Mouse (Mus musculus) Patski (cell line): Measurements from ENCODE around the gene Plxnd1. TPM values are rescaled to one million over a fixed set of nuclear protein-coding genes. Genes with fewer than 3 reads are reported as not detected.

Source experiments
- ATAC-seq: fragments of 100-300 bp; one replicate; pipeline ENCODE4 v1.8.0; 2021
- CTCF ChIA-PET: fragments of 350-600 bp; sonication (Branson Sonifier 250); formaldehyde crosslinking; loops from one replicate; lab custom pipeline; 2022; ENCODE audit warnings: inconsistent platforms; lab: Charles Lee
- POLR2A ChIA-PET: fragments of 350-600 bp; sonication (Branson Sonifier 250); formaldehyde crosslinking; loops from one replicate; lab custom pipeline; 2022; ENCODE audit warnings: antibody characterized with exemption, inconsistent platforms; lab: Charles Lee
- DNase-seq: peaks from one replicate; pipeline ENCODE4 v3.0.0-alpha.2; 2011; ENCODE audit warnings: low read depth, low spot score
- H3K27me3 ChIP-seq: fragments of 371-371 bp; one replicate; pipeline ENCODE4 v1.5.1; 2021
- CTCF ChIP-seq: fragments of 100-300 bp; IDR thresholded peaks from one replicate; pipeline ENCODE4 v1.5.1; 2021
- in situ Hi-C: fragments of 300-500 bp; cut with MboI; formaldehyde crosslinking; loops from 3 replicates; pipeline ENCODE4 v1.11.1; 2018; ENCODE audit warnings: low pct_unique_long_range_greater_than_20kb, mixed read lengths
- polyA plus RNA-seq: library from polyadenylated mRNA; unstranded; gene quantifications from one replicate; pipeline ENCODE4 v1.2.3, GENCODE M21; 2021

Plxnd1 gene
- polyA plus RNA-seq, 1 experiment from 2014 or later, result 79.9 TPM

GRCm38 (mm10) chr6:116002311-116003104 lies 7.7 kb upstream of the Plxnd1 start:
- CTCF ChIA-PET, result interaction anchor here (1.6 kb wide), 2 partner anchors 98 to 102 kb away, joined by 3 to 5 read pairs; no protein-coding TSS in a partner anchor
- no peak for TF ChIP-seq CTCF
- in situ Hi-C loops, result no loop called here
- H3K27me3 ChIP-seq, result no peaks in the 10 kb centered on the region
- POLR2A ChIA-PET, result no interaction called here
- ATAC-seq (no peak), DNase-seq (no peak)

- no peak for DNase-seq
- POLR2A ChIA-PET, result no interaction called here
- CTCF ChIA-PET, result no interaction called here
- no peak for ATAC-seq
- in situ Hi-C loops, result no loop called here
- TF ChIP-seq CTCF, result no peak
- no peaks in the 10 kb centered on the region for H3K27me3 ChIP-seq
These were observed 6.0 kb upstream of the Plxnd1 start for GRCm38 (mm10) chr6:116000851-116001250.

GRCm38 (mm10) chr6:115999227-115999626 lies 4.4 kb upstream of the Plxnd1 start:
- CTCF ChIA-PET, result no interaction called here
- no peak for DNase-seq

GRCm38 (mm10) chr6:115998758-115999157 lies 4.0 kb upstream of the Plxnd1 start:
- in situ Hi-C loops, result no loop called here
- CTCF ChIA-PET, result no interaction called here
- no peak for TF ChIP-seq CTCF
- POLR2A ChIA-PET, result no interaction called here
- no peak for ATAC-seq
- no peaks in the 10 kb centered on the region for H3K27me3 ChIP-seq
- DNase-seq, result no peak

More at GRCm38 (mm10) chr6:115999227-115999626, 4.4 kb upstream of the Plxnd1 start:
- no peaks in the 10 kb centered on the region for H3K27me3 ChIP-seq
- POLR2A ChIA-PET, result no interaction called here
- in situ Hi-C loops, result no loop called here
- no peak for TF ChIP-seq CTCF
- no peak for ATAC-seq

DNA sequence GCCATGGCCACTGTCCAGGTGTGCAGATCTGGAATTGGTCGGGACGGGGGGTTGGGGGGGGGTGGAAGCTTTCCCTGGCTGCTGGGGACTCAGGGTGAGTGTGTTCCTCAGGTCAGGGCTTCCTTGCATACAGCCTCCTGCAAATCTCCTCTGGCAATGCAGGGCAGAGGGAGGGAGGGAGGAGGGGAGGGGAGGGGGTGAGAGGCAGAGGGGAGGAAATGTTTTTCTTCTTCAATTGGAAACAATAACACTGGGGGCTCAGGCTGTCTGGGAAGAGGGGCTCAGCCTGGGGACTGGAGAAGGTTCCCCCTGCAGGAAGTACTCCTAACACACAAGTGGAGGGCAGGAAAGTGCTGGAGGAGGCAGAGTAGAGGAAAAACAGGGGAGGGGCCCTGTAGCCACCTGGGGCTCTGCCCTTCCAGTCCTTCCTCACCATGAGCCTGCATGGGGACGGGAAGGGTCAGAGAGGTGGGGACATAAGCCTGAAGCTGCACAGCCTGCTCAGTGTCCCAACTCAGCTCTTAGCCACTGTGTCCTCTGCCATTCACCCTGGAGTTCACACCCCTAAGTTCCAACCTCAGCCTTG lies 3.0 kb upstream of the Plxnd1 start:
- ChIA-PET POLR2A (interaction anchor here (0.8 kb wide), 1 partner anchor 144 kb away, joined by 3 read pairs; the partner anchor contains the start of genes Ift122 and Mbd4), CTCF (interaction anchor here (2.1 kb wide), 1 partner anchor 97 kb away, joined by 6 read pairs; no protein-coding TSS in a partner anchor)
- H3K27me3 ChIP-seq, result no peaks in the 10 kb centered on the region
- no peak for TF ChIP-seq CTCF
- in situ Hi-C loops, result no loop called here
- ATAC-seq (no peak), DNase-seq (no peak)

GRCm38 (mm10) chr6:115996171-115996851 lies 1.5 kb upstream of the Plxnd1 start:
- CTCF ChIA-PET, result interaction anchor here (1.2 to 2.1 kb wide), 2 partner anchors 9 to 96 kb away, joined by 3 to 6 read pairs; no protein-coding TSS in a partner anchor
- no peaks in the 10 kb centered on the region for H3K27me3 ChIP-seq
- no peak for ATAC-seq
- DNase-seq, result no peak
- POLR2A ChIA-PET, result interaction anchor here (0.6 kb wide), 1 partner anchor 11 kb away, joined by 3 read pairs; no protein-coding TSS in a partner anchor
- TF ChIP-seq CTCF, result no peak
- in situ Hi-C loops, result no loop called here

GRCm38 (mm10) chr6:115995531-115995941 lies 731 bp upstream of the Plxnd1 start:
- DNase-seq, result no peak
- ChIA-PET POLR2A (no interaction called here), CTCF (interaction anchor here (0.9 to 2.1 kb wide), 2 partner anchors 95 kb away, joined by 4 to 6 read pairs; no protein-coding TSS in a partner anchor)
- no peak for ATAC-seq
- H3K27me3 ChIP-seq, result no peaks in the 10 kb centered on the region
- TF ChIP-seq CTCF, result no peak
- in situ Hi-C loops, result no loop called here

DNA sequence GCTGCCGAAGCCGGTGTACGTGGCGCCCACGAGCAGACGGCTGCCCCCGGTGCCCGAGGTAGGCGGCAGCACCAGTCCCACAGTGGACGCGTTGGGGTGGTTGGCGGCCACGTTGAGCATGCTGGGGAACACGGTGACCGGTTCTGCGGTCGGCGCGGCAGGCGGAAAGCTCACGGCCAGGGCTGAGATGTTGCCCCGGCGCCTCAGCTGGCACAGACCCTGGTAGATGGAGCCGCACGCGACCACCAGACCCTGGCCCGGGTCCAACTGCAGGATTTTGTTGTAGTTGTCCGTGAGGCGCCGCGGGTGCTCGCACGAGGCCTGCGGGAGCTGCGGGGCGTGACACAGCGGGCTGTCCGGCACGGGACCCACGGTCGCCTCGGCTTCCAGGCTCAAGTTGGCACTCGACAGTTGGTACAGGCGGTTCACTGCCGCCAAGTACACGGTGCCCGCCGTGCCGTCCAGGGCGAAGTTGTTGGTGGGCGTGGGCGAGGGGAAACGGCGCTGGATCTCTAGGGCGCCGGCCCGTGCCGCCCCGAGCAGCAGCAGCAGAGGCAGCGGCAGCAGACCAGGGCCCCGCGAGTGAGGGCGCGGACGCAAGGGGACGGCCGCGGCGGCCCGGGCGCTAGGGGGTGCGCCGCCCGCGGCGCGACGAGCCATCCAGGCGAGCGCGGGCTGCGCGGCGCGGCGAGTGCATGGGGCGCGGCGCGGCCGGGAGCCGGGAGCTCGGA lies 494 bp downstream of the Plxnd1 start:
- ATAC-seq, result peak; percentile 61
- no peak for DNase-seq
- TF ChIP-seq CTCF, result no peak
- in situ Hi-C loops, result no loop called here
- no peaks in the 10 kb centered on the region for H3K27me3 ChIP-seq
- ChIA-PET CTCF (interaction anchor here (0.9 kb wide), 1 partner anchor 93 kb away, joined by 4 read pairs; no protein-coding TSS in a partner anchor), POLR2A (interaction anchor here (1.0 to 1.5 kb wide), 2 partner anchors 13 to 95 kb away, joined by 3 read pairs; no protein-coding TSS in a partner anchor)

GRCm38 (mm10) chr6:115993463-115994145 lies 1.2 kb downstream of the Plxnd1 start:
- H3K27me3 ChIP-seq, result no peaks in the 10 kb centered on the region
- DNase-seq (no peak), ATAC-seq (no peak)
- TF ChIP-seq CTCF, result no peak
- ChIA-PET CTCF (no interaction called here), POLR2A (interaction anchor here (1.0 to 1.5 kb wide), 2 partner anchors 13 to 94 kb away, joined by 3 read pairs; no protein-coding TSS in a partner anchor)
- in situ Hi-C loops, result no loop called here
